Mouse (Mus musculus) left cerebral cortex, adult 18-20 months (tissue): ENCODE measurements around the gene Dpp6. TPM values are rescaled to one million over a fixed set of nuclear protein-coding genes. Genes with fewer than 3 reads are reported as not detected.
A peak's percentile ranks its signal among the peaks of the same experiment; 100 is the strongest.

Experiments used
- DNase-seq, 2 experiments: peaks; one replicate each; pipeline ENCODE4 v3.0.0; 2021 to 2022; ENCODE audit warnings: low spot score in 2 of 2, mixed read lengths in 1 of 2
- total RNA-seq, 2 experiments: library from RNA; stranded (reverse); gene quantifications; 2 replicates each; pipeline ENCODE4 v1.2.3; 2021

Dpp6 gene
- total RNA-seq, 2 experiments from 2014 or later: 162 to 164 TPM

- no peak for DNase-seq
Measured at GRCm38 (mm10) chr5:27194157-27194556, 377.2 kb downstream of the Dpp6 start.

- no peak for DNase-seq
Measured at GRCm38 (mm10) chr5:27194975-27195374, 378.0 kb downstream of the Dpp6 start.

GRCm38 (mm10) chr5:27200581-27201341 is 383.8 kb downstream of the Dpp6 start:
- peak; percentile 19 to 38 for DNase-seq

GRCm38 (mm10) chr5:27203131-27203530 is 386.1 kb downstream of the Dpp6 start:
- DNase-seq: no peak

DNA sequence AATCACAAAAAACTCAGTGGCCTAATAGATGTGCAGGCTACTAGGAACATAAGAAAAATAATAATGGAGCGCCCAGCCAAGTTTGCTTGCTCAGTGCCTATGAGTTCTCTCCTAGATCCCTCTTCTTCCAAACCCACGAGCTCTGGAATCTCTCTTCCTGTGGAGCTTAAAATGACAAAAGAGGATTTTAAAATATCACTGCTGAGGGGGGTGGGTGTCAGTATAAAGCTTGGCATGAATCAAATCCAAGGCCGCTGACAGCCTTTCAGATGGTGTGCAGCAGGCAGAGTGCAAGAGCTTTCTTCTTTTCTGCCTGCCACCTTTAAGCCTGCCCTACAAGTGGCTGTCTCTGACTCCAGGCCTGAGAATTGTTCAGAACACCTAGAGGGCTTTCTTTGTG is 387.7 kb downstream of the Dpp6 start:
- no peak for DNase-seq

GRCm38 (mm10) chr5:27205754-27206153 is 388.8 kb downstream of the Dpp6 start:
- no peak for DNase-seq

DNA sequence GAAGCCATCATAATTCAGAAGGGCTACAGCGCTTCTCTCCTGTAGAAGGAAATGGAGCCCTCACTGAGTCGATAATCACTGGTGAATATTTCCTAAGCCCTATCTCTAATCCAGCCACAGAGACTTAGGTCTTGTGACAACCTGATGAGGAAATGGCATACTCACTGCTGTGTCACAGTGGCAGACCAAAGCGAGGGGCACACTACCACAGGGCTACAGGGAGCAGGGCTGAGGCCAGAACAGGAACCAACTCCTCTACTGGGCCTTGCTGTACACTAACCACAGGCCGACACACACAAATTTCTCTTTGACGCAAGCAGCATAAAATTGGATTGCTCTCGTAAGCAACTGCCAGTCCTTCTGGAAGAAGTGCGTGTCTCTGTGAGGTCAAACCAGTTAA is 389.2 kb downstream of the Dpp6 start:
- DNase-seq: no peak

- no peak for DNase-seq
Measured at GRCm38 (mm10) chr5:27220116-27220515, 403.1 kb downstream of the Dpp6 start.

DNA sequence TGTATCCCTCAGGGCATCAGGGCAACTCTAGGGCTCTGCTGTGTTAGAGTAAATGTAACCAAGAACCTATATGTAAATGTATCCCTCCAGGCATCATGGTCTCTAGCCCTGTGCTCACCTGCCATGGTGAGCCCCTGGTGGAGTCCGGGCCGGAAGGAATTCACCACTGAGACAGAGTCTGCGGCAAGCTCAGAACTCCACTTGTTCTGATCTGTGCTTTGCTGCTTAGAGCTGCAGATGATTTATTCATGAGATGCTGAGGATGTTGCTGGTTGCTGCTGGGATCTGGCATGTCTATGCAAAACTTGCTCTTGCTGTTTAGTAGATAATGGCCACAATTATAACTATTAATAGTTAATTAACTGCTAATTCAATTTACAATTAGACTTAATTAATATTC is 425.1 kb downstream of the Dpp6 start:
- DNase-seq: no peak

DNA sequence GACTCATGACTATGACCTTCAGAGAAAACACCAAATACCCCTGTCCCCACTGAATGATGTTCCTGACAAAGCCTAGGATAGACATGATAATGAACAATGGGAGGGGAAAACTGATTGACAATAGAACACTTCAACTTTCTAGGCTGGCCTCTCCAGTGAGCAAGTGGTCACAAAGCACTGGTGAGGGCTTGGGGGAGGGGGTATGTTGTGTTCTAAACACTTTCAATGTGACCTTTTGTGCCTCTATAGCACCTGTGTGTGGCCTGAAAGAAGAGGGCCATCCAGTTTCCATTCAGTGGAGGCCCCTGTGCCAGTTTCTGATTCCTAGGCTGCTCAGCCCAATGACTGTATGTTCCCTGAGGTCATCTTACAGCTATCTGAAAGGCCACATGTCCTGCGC is 426.2 kb downstream of the Dpp6 start:
- no peak for DNase-seq

- no peak for DNase-seq
Measured at GRCm38 (mm10) chr5:27247793-27248192, 430.8 kb downstream of the Dpp6 start.

- DNase-seq: no peak
Measured at GRCm38 (mm10) chr5:27248685-27249084, 431.7 kb downstream of the Dpp6 start.

DNA sequence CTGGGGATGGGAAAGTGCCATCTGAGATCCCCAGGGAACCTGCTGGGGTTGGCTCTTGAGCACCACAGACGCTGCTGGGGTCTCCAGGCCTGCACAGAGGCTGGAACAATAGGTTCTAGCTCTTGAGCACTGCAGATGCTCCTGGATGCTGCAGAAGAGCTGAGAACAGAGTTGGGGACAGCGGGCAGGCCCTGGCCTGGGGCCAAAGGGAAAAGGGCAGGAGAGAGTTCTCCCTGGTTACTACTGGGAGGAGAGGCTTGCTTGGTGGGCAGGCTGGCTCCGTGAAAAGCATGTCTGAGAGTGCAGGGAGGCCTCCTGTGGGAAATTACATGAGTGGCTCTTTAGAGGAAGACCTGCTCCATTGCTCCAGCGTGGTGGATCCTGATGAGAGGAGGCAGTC is 432.9 kb downstream of the Dpp6 start:
- DNase-seq: no peak

DNA sequence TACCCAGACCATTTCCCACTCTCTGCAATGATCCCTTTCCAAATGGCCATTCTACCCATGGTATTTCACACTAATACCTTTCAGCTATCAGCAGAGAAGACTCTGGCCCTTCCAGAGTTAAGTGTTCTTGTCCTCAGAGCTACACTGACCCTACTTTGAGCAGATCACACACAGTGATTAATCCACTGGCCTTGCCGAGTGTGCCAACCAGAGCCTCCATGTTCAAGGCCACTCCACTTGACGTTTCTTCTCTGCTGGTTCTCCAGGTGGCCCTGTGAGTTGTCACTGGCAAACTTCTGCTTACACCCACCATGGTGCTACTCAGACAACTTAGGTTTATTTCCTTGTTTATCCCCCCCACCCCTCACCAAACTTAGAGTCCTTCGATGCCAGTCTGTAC is 433.9 kb downstream of the Dpp6 start:
- no peak for DNase-seq

DNA sequence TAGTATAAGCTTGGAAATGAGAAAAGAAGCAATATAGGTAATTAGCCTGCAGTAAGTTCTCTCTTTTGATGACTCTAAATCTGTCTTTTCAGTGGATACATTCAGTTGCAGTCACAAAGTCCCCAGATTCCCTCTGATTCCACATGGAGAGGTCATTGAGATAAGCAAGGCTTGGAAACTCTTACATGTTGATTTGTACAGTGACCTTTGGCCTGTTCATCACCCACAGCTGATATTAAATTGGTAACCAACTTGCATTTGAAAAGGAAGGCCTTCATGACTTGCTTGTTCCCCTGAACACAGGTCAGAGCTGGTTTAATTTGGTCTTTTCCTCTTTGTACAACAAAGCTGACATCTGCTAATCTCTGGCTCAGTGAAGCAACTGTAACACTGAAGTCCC is 434.4 kb downstream of the Dpp6 start:
- no peak for DNase-seq

- DNase-seq: no peak
Measured at GRCm38 (mm10) chr5:27255247-27255646, 438.2 kb downstream of the Dpp6 start.

GRCm38 (mm10) chr5:27258636-27259035 is 441.6 kb downstream of the Dpp6 start:
- DNase-seq: no peak

GRCm38 (mm10) chr5:27261746-27262727 is 445.0 kb downstream of the Dpp6 start:
- peak; percentile 75 to 85 for DNase-seq

DNA sequence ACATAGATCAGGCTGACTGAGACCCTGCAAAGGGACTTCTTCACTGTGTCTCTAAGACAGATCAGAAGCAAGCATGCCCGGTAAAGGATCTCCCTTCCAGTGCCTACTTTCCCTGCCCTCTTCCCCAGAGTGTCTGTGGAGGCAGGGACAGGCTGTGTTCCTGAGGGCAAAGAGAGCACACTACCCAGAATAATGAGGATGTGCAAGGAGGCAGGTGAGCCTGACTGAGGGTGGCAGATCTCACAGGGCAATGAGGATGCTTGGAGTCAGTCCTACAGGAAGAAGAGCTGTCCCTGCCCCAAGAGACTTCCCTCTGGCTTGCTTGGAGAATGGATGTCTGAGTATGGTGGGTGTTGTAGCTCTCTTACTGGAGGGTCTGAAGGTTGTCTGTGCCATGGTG is 445.7 kb downstream of the Dpp6 start:
- peak in 1 of 2 experiments; percentile 7 for DNase-seq

DNA sequence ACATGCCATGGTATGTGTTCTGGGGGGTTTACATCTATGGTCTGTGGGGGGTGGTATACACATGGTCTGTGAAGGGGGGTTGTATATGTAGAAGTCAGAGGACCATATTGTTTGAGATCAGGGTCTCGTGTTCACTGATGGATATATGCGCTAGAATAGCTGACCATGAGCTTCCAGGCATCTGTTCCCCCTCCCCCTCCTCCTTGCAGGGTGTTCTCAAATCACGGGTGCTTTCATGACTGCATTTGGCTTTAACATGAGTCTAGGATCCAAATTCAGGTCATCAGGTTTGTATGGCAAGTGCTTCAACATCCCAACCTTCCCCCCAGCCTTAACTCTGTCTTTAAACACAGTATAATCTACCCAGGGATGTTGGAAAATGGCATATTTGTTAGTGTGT is 448.3 kb downstream of the Dpp6 start:
- DNase-seq: no peak

GRCm38 (mm10) chr5:27271336-27271735 is 454.3 kb downstream of the Dpp6 start:
- no peak for DNase-seq

DNA sequence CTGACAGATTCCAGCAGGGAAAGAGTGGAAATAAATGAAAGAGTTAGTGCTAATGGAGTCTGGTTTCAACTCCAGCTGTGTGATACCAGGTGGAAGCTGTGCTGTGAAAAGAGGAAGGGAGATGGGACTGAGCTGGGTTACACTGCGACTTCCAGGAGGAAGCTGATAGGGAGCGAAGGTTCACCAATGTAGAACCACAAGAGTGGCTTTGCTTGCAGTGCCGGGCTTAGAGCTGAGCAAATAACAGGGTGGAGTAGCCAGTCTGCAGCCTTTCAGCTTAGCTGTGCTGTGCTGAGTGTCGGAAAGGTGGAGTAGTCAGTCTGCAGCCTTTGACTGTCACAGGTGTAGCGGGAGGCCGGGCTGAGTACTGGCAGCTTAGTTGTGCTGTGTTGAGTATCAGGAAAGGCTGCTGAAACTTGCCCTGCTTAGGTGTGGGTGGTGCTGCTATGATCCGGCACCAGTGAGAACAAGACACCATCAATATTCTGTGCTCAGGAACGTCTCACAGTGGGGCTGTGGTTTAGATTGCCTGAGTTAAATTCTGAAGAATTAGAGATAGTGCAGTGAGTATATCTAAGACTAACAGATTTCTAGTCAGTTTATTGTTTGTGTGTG is 457.9 kb downstream of the Dpp6 start:
- no peak for DNase-seq
